ENCODE assay signal across 26 mouse cellular contexts in the genomic region with DNA sequence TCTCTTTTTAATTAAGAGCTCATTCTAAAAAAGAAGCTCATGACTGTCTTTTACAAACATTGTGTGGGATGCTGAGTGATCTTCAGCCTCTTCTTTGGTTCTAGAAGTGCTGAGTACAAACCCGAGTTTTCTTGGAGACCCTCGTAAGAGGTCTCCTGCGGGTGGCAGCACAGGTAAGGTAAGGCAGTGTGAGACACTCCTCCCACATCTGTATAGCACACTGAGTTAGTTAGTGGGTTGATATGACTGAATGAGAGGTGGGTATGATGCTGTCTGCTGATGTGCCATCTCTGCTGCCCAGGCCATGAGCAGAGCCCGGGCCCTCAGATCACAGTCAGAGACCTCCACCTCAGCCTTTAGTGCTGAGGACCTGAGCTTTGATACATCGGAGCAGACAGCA. TPM values are rescaled to one million over a fixed set of nuclear protein-coding genes. Genes with fewer than 3 reads are reported as not detected.
DNase-seq lines count a peak whose midpoint lies in the region; ATAC-seq and TF ChIP-seq lines count a peak whose summit lies in the region.
"Had no signal": no experiment of that assay in that cellular context is flagged by ENCODE, and none has a peak within 500 bp of the region (broad histone marks: within the 10 kb centered on the region; RNA-seq: fewer than 3 reads in every experiment).

No protein-coding gene starts in this region.

- no peak overlapping the region for H3K4me3 ChIP-seq in gastrocnemius, adult 2 months
- no peak overlapping the region for H3K4me3 ChIP-seq in limb, embryonic 12.5 days (replicated peaks)
- no peak overlapping the region for H3K4me3 ChIP-seq in limb, embryonic 10.5 days
- H3K4me3 ChIP-seq in thymus, adult 2 months (ENCODE audit: control insufficient read depth, insufficient read depth, low read length): no peak overlapping the region
- H3K4me3 ChIP-seq: embryonic facial prominence, embryonic 10.5 days; forebrain, embryonic 12.5 days; hindbrain, embryonic 10.5 days; liver, embryonic 15.5 days; neural tube, embryonic 12.5 days; stomach, embryonic 15.5 days had no signal

- no peak overlapping the region for H3K27ac ChIP-seq in gastrocnemius, adult 2 months
- no peak overlapping the region for H3K27ac ChIP-seq in limb, embryonic 12.5 days
- H3K27ac ChIP-seq in limb, embryonic 10.5 days: no peak overlapping the region
- H3K27ac ChIP-seq in thymus, adult 2 months (ENCODE audit: control insufficient read depth, insufficient read depth, low read length): no peak overlapping the region
- H3K27ac ChIP-seq: embryonic facial prominence, embryonic 10.5 days; forebrain, embryonic 12.5 days; hindbrain, embryonic 10.5 days; liver, embryonic 15.5 days; neural tube, embryonic 12.5 days; stomach, embryonic 15.5 days had no signal

- no peaks in the 10 kb centered on the region for H3K27me3 ChIP-seq in limb, embryonic 12.5 days
- H3K27me3 ChIP-seq in limb, embryonic 10.5 days (ENCODE audit: low read depth, poor library complexity, severe bottlenecking): no peaks in the 10 kb centered on the region
- H3K27me3 ChIP-seq in thymus, adult 2 months (ENCODE audit: control insufficient read depth, insufficient read depth, low read length): no peaks in the 10 kb centered on the region
- H3K27me3 ChIP-seq: forebrain, embryonic 12.5 days; liver, embryonic 15.5 days; neural tube, embryonic 12.5 days; stomach, embryonic 15.5 days had no signal

- 0 out of 2 replicates have a peak, but pooled peaks have one; percentile 47 for ATAC-seq in limb, embryonic 12.5 days (ENCODE audit: insufficient number of reproducible peaks, insufficient read depth, low FRiP score, low TSS enrichment, low read depth)
- ATAC-seq: lung, postnatal 0 days had no signal

- intact Hi-C loops in gastrocnemius, adult 2 months (cut with DNase I): loop anchor here (10.0 kb wide), 1 partner anchor 190 kb away; no protein-coding TSS in a partner anchor

- TF ChIP-seq POLR2A in thymus, adult 2 months (IDR thresholded peaks at IDR 0.05; ENCODE audit: control insufficient read depth, extremely low read depth, insufficient read depth, low read length, poor library complexity): no peak

- TF ChIP-seq CTCF in gastrocnemius, adult 2 months (IDR thresholded peaks at IDR 0.05): peak; percentile 15; the same call in 1 of the 2 replicates
- TF ChIP-seq CTCF in thymus, adult 2 months (IDR thresholded peaks at IDR 0.05; ENCODE audit: borderline replicate concordance, control insufficient read depth, extremely low read depth, insufficient read depth, low read length, poor library complexity): no peak

- DNase-seq in gastrocnemius, adult 2 months: no peak
- DNase-seq in gastrocnemius, adult 8-10 months (ENCODE audit: low spot score in 2 of 2): no peak
- no peak for DNase-seq in limb, embryonic 10.5 days (ENCODE audit: low spot score)
- peak; percentile 19 for DNase-seq in thymus, postnatal 0 days (ENCODE audit: low spot score)
- DNase-seq in thymus, adult 2 months: no peak
- no peak for DNase-seq in adrenal gland, adult 8-10 months
- DNase-seq: cerebellum, adult 9-10 months; gastrocnemius, postnatal 36 days; kidney, adult 11 months; kidney, postnatal 10 days; right cerebral cortex, postnatal 14 days; thymus, postnatal 36 days had no signal

- no peak overlapping the region for H3K9ac ChIP-seq in limb, embryonic 12.5 days (replicated peaks)
- H3K9ac ChIP-seq: forebrain, embryonic 12.5 days; liver, embryonic 15.5 days; neural tube, embryonic 12.5 days; stomach, embryonic 15.5 days had no signal

- peaks cover 79% of the 10 kb centered on the region for H3K36me3 ChIP-seq in limb, embryonic 12.5 days
- H3K36me3 ChIP-seq in limb, embryonic 10.5 days: peaks cover 90% of the 10 kb centered on the region
- H3K36me3 ChIP-seq in thymus, adult 2 months (ENCODE audit: control insufficient read depth, insufficient read depth, low read length): peaks cover 29% of the 10 kb centered on the region

- H3K4me1 ChIP-seq in limb, embryonic 12.5 days (replicated peaks): no peaks in the 10 kb centered on the region
- H3K4me1 ChIP-seq in limb, embryonic 10.5 days: no peaks in the 10 kb centered on the region
- no peaks in the 10 kb centered on the region for H3K4me1 ChIP-seq in thymus, adult 2 months (replicated peaks; ENCODE audit: control insufficient read depth, insufficient read depth, low read length)
- H3K4me1 ChIP-seq: embryonic facial prominence, embryonic 10.5 days; forebrain, embryonic 12.5 days; hindbrain, embryonic 10.5 days; liver, embryonic 15.5 days; neural tube, embryonic 12.5 days; stomach, embryonic 15.5 days had no signal

- 90% methylated on average over 5 of the region's 5 CpGs for WGBS in limb, embryonic 12.5 days
- WGBS in limb, embryonic 10.5 days: 93% methylated on average over 5 of the region's 5 CpGs
- WGBS in thymus, adult 2 months: 98% methylated on average over 5 of the region's 5 CpGs

- H3K4me2 ChIP-seq in limb, embryonic 12.5 days: no peak overlapping the region
- H3K4me2 ChIP-seq: forebrain, embryonic 12.5 days; liver, embryonic 15.5 days; neural tube, embryonic 12.5 days; stomach, embryonic 15.5 days had no signal

- no peaks in the 10 kb centered on the region for H3K9me3 ChIP-seq in limb, embryonic 12.5 days
- no peaks in the 10 kb centered on the region for H3K9me3 ChIP-seq in limb, embryonic 10.5 days (replicated peaks)
- H3K9me3 ChIP-seq: embryonic facial prominence, embryonic 10.5 days; forebrain, embryonic 12.5 days; hindbrain, embryonic 10.5 days; liver, embryonic 15.5 days; neural tube, embryonic 12.5 days; stomach, embryonic 15.5 days had no signal

RNA-seq across cellular contexts. Expression of a gene that starts 35.2 kb away (rescaled TPM):
- total RNA-seq in gastrocnemius, adult 2 months (2021): not detected
- total RNA-seq in gastrocnemius, adult 8-10 months (2022): not detected
- 0.60 and 0.63 TPM in 2 replicates for polyA plus RNA-seq in limb, embryonic 12.5 days (2016; fragmentation: Nextera tagmentation; extraction: Ambion mirVana)
- polyA plus RNA-seq in limb, embryonic 10.5 days (2016; fragmentation: Nextera tagmentation; extraction: Ambion mirVana): 0.08 TPM in 1 of 2 replicates, not detected in the other
- polyA plus RNA-seq in thymus, postnatal 0 days (2015; fragmentation: Nextera tagmentation; extraction: Ambion mirVana): 7.4 and 9.4 TPM in 2 replicates
- 10.0 and 10.9 TPM in 2 replicates for polyA plus RNA-seq in thymus, adult 2 months (2012; rRNA removed)
- total RNA-seq in adrenal gland, adult 8-10 months (2022): under 1 TPM in 1 of 4 experiments, not detected in 3; 0.13 TPM
- total RNA-seq: adrenal gland, adult 18-20 months; common myeloid progenitor, adult 5-6 weeks; gastrocnemius, postnatal 36 days had no signal
- polyA plus RNA-seq: heart, postnatal 0 days had no signal

RNA-seq across cellular contexts. Expression of a gene that starts 40.2 kb away (rescaled TPM):
- total RNA-seq in gastrocnemius, adult 2 months (2021): 1 to 10 TPM; 6.5 to 9.4 TPM
- 1 to 10 TPM; 6.0 to 7.7 (median 7.5) TPM for total RNA-seq in gastrocnemius, adult 8-10 months (2022)
- 43.9 and 46.0 TPM in 2 replicates for polyA plus RNA-seq in limb, embryonic 12.5 days (2016; fragmentation: Nextera tagmentation; extraction: Ambion mirVana)
- 40.7 and 46.8 TPM in 2 replicates for polyA plus RNA-seq in limb, embryonic 10.5 days (2016; fragmentation: Nextera tagmentation; extraction: Ambion mirVana)
- 50.1 and 52.6 TPM in 2 replicates for polyA plus RNA-seq in thymus, postnatal 0 days (2015; fragmentation: Nextera tagmentation; extraction: Ambion mirVana)
- 10.2 and 10.9 TPM in 2 replicates for polyA plus RNA-seq in thymus, adult 2 months (2012; rRNA removed)
- total RNA-seq in adrenal gland, adult 8-10 months (2022): 10 to 100 TPM; 10.6 to 15.6 (median 14.3) TPM

RNA-seq across cellular contexts. Expression of a gene that starts 40.4 kb away (rescaled TPM):
- 10 to 100 TPM in 1 of 2 experiments, 1 to 10 TPM in 1; 8.9 to 12.7 TPM for total RNA-seq in gastrocnemius, adult 2 months (2021)
- 10 to 100 TPM; 10.8 to 13.5 (median 11.0) TPM for total RNA-seq in gastrocnemius, adult 8-10 months (2022)
- 34.3 and 35.9 TPM in 2 replicates for polyA plus RNA-seq in limb, embryonic 12.5 days (2016; fragmentation: Nextera tagmentation; extraction: Ambion mirVana)
- polyA plus RNA-seq in limb, embryonic 10.5 days (2016; fragmentation: Nextera tagmentation; extraction: Ambion mirVana): 40.1 and 42.9 TPM in 2 replicates
- 25.8 and 27.8 TPM in 2 replicates for polyA plus RNA-seq in thymus, postnatal 0 days (2015; fragmentation: Nextera tagmentation; extraction: Ambion mirVana)
- polyA plus RNA-seq in thymus, adult 2 months (2012; rRNA removed): 8.9 and 9.6 TPM in 2 replicates
- 10 to 100 TPM; 18.8 to 26.9 (median 23.2) TPM for total RNA-seq in adrenal gland, adult 8-10 months (2022)

RNA-seq across cellular contexts. Expression of a gene that starts 54.0 kb away (rescaled TPM):
- not detected for total RNA-seq in gastrocnemius, adult 2 months (2021)
- not detected for total RNA-seq in gastrocnemius, adult 8-10 months (2022)
- not detected in 2 replicates for polyA plus RNA-seq in limb, embryonic 12.5 days (2016; fragmentation: Nextera tagmentation; extraction: Ambion mirVana)
- not detected in 2 replicates for polyA plus RNA-seq in limb, embryonic 10.5 days (2016; fragmentation: Nextera tagmentation; extraction: Ambion mirVana)
- polyA plus RNA-seq in thymus, postnatal 0 days (2015; fragmentation: Nextera tagmentation; extraction: Ambion mirVana): 0.77 TPM in 2 replicates
- polyA plus RNA-seq in thymus, adult 2 months (2012; rRNA removed): 0.19 TPM in 1 of 2 replicates, not detected in the other
- not detected for total RNA-seq in adrenal gland, adult 8-10 months (2022)
- total RNA-seq: adrenal gland, adult 18-20 months; gastrocnemius, postnatal 36 days; left cerebral cortex, postnatal 10 days had no signal
- polyA plus RNA-seq: heart, postnatal 0 days; limb, embryonic 14.5 days; liver, embryonic 15.5 days; neural tube, embryonic 12.5 days; spleen, adult 2 months; stomach, embryonic 15.5 days had no signal
